Mouse (Mus musculus) kidney, adult 2 months (tissue): ENCODE results near the gene Hoxa5.

Source experiments
- CTCF ChIP-seq: fragments of 200-500 bp; conservative IDR thresholded peaks from 2 replicates; pipeline ENCODE4 v1.5.1; 2011; ENCODE audit warnings: low read depth, mild to moderate bottlenecking, control low read depth, low read length, moderate library complexity, mixed read lengths; ENCODE audit not compliant: insufficient read depth, insufficient read length
- POLR2A ChIP-seq: fragments of 200-500 bp; IDR thresholded peaks from one replicate; pipeline ENCODE4 v1.6.1; 2011; ENCODE audit warnings: low read depth, low read length, control low read depth

DNA sequence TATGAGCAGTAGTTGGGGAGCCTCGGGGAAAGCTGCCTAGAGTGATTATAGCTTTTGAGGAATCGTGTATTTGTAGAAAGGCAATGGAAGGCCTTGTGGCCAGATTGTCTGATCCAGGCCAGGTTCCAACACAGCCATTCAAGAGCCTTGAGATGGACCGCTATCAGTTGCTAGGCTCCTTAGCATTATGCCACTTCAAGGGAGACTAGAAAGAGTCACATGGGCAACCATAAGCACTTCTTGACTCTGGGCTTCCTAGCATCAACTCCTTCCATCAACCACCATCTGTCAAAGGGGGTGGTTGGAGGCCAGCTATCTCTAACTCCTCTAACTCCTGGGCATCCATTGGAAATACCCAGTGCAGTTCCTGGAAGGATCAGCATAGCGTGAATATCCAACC is 45.4 kb upstream of the Hoxa5 start:
- TF ChIP-seq CTCF (no peak), POLR2A (no peak)
